Mouse (Mus musculus): ENCODE data around the gene Nostrin. TPM values are rescaled to one million over a fixed set of nuclear protein-coding genes. Genes with fewer than 3 reads are reported as not detected.

Nostrin gene
- polyA plus RNA-seq, 1 experiment = not detected

- Histone ChIP-seq H3K27ac (ENCODE audit: control insufficient read depth, insufficient read depth, low read depth, low read length, poor library complexity) (no peak within 1 kb of the TSS), H3K4me1 (ENCODE audit: control insufficient read depth, insufficient read depth, low read length) (no peaks in the 10 kb centered on the region), H3K4me3 (replicated peaks; ENCODE audit: control insufficient read depth, low read depth, low read length) (no peak within 1 kb of the TSS)
- WGBS = 74% methylated on average over 7 of the region's 7 CpGs
- no peak for TF ChIP-seq CTCF (IDR thresholded peaks at IDR 0.05; ENCODE audit: control insufficient read depth, insufficient read depth, low read length)
- no peak for TF ChIP-seq POLR2A (IDR thresholded peaks at IDR 0.05; ENCODE audit: borderline replicate concordance, control insufficient read depth, low read depth, low read length)
These were observed 75.2 kb downstream of the Nostrin start, which contains the start of gene G6pc2 for GRCm38 (mm10) chr2:69210773-69211172. TSS of gene G6pc2 (plus strand) at chr2:69211073.

GRCm38 (mm10) chr2:69212652-69213051 lies 77.1 kb downstream of the Nostrin start:
- no peaks in the 10 kb centered on the region for H3K4me1 ChIP-seq (ENCODE audit: control insufficient read depth, insufficient read depth, low read length)
- TF ChIP-seq CTCF (IDR thresholded peaks at IDR 0.05; ENCODE audit: control insufficient read depth, insufficient read depth, low read length) (no peak), POLR2A (IDR thresholded peaks at IDR 0.05; ENCODE audit: borderline replicate concordance, control insufficient read depth, low read depth, low read length) (no peak)
- no peak overlapping the region for H3K27ac ChIP-seq (ENCODE audit: control insufficient read depth, insufficient read depth, low read depth, low read length, poor library complexity)
- WGBS = 74% methylated on average over 10 of the region's 10 CpGs
- no peak overlapping the region for H3K4me3 ChIP-seq (replicated peaks; ENCODE audit: control insufficient read depth, low read depth, low read length)

- 87% methylated on average over 7 of the region's 7 CpGs for WGBS
- H3K4me1 ChIP-seq (ENCODE audit: control insufficient read depth, insufficient read depth, low read length) = no peaks in the 10 kb centered on the region
- no peak overlapping the region for H3K4me3 ChIP-seq (replicated peaks; ENCODE audit: control insufficient read depth, low read depth, low read length)
- no peak overlapping the region for H3K27ac ChIP-seq (ENCODE audit: control insufficient read depth, insufficient read depth, low read depth, low read length, poor library complexity)
- TF ChIP-seq POLR2A (IDR thresholded peaks at IDR 0.05; ENCODE audit: borderline replicate concordance, control insufficient read depth, low read depth, low read length) (no peak), CTCF (IDR thresholded peaks at IDR 0.05; ENCODE audit: control insufficient read depth, insufficient read depth, low read length) (no peak)
These were observed 79.6 kb downstream of the Nostrin start for GRCm38 (mm10) chr2:69215242-69215641.

GRCm38 (mm10) chr2:69221868-69222416 lies 86.3 kb downstream of the Nostrin start:
- Histone ChIP-seq H3K27ac (ENCODE audit: control insufficient read depth, insufficient read depth, low read depth, low read length, poor library complexity) (no peak overlapping the region), H3K4me3 (replicated peaks; ENCODE audit: control insufficient read depth, low read depth, low read length) (no peak overlapping the region), H3K4me1 (ENCODE audit: control insufficient read depth, insufficient read depth, low read length) (no peaks in the 10 kb centered on the region)
- 79% methylated on average over 5 of the region's 5 CpGs for WGBS
- TF ChIP-seq POLR2A (IDR thresholded peaks at IDR 0.05; ENCODE audit: borderline replicate concordance, control insufficient read depth, low read depth, low read length) (no peak), CTCF (IDR thresholded peaks at IDR 0.05; ENCODE audit: control insufficient read depth, insufficient read depth, low read length) (no peak)

- no peaks in the 10 kb centered on the region for H3K4me1 ChIP-seq (ENCODE audit: control insufficient read depth, insufficient read depth, low read length)
- no peak overlapping the region for H3K27ac ChIP-seq (ENCODE audit: control insufficient read depth, insufficient read depth, low read depth, low read length, poor library complexity)
- H3K4me3 ChIP-seq (replicated peaks; ENCODE audit: control insufficient read depth, low read depth, low read length) = no peak overlapping the region
- TF ChIP-seq CTCF (IDR thresholded peaks at IDR 0.05; ENCODE audit: control insufficient read depth, insufficient read depth, low read length) (no peak), POLR2A (IDR thresholded peaks at IDR 0.05; ENCODE audit: borderline replicate concordance, control insufficient read depth, low read depth, low read length) (no peak)
- WGBS = 89% methylated on average over 10 of the region's 10 CpGs
These were observed 87.2 kb downstream of the Nostrin start for GRCm38 (mm10) chr2:69222815-69223214.

GRCm38 (mm10) chr2:69224724-69225123 lies 89.1 kb downstream of the Nostrin start:
- TF ChIP-seq CTCF (IDR thresholded peaks at IDR 0.05; ENCODE audit: control insufficient read depth, insufficient read depth, low read length) = no peak
- no peak for TF ChIP-seq POLR2A (IDR thresholded peaks at IDR 0.05; ENCODE audit: borderline replicate concordance, control insufficient read depth, low read depth, low read length)
- WGBS = 54% methylated on average over 2 of the region's 2 CpGs
- H3K4me1 ChIP-seq (ENCODE audit: control insufficient read depth, insufficient read depth, low read length) = no peaks in the 10 kb centered on the region
- H3K4me3 ChIP-seq (replicated peaks; ENCODE audit: control insufficient read depth, low read depth, low read length) = no peak overlapping the region
- no peak overlapping the region for H3K27ac ChIP-seq (ENCODE audit: control insufficient read depth, insufficient read depth, low read depth, low read length, poor library complexity)

- TF ChIP-seq POLR2A (IDR thresholded peaks at IDR 0.05; ENCODE audit: borderline replicate concordance, control insufficient read depth, low read depth, low read length) (no peak), CTCF (IDR thresholded peaks at IDR 0.05; ENCODE audit: control insufficient read depth, insufficient read depth, low read length) (no peak)
- WGBS = 90% methylated on average over 9 of the region's 9 CpGs
- Histone ChIP-seq H3K27ac (ENCODE audit: control insufficient read depth, insufficient read depth, low read depth, low read length, poor library complexity) (no peak overlapping the region), H3K4me3 (replicated peaks; ENCODE audit: control insufficient read depth, low read depth, low read length) (no peak overlapping the region), H3K4me1 (ENCODE audit: control insufficient read depth, insufficient read depth, low read length) (no peaks in the 10 kb centered on the region)
These were observed 91.3 kb downstream of the Nostrin start for GRCm38 (mm10) chr2:69226876-69227275.

GRCm38 (mm10) chr2:69228635-69229034 lies 93.0 kb downstream of the Nostrin start:
- 81% methylated on average over 6 of the region's 6 CpGs for WGBS
- no peak overlapping the region for H3K4me3 ChIP-seq (replicated peaks; ENCODE audit: control insufficient read depth, low read depth, low read length)
- TF ChIP-seq CTCF (IDR thresholded peaks at IDR 0.05; ENCODE audit: control insufficient read depth, insufficient read depth, low read length) (no peak), POLR2A (IDR thresholded peaks at IDR 0.05; ENCODE audit: borderline replicate concordance, control insufficient read depth, low read depth, low read length) (no peak)
- H3K27ac ChIP-seq (ENCODE audit: control insufficient read depth, insufficient read depth, low read depth, low read length, poor library complexity) = no peak overlapping the region
- H3K4me1 ChIP-seq (ENCODE audit: control insufficient read depth, insufficient read depth, low read length) = no peaks in the 10 kb centered on the region

GRCm38 (mm10) chr2:69230137-69230536 lies 94.5 kb downstream of the Nostrin start:
- TF ChIP-seq CTCF (IDR thresholded peaks at IDR 0.05; ENCODE audit: control insufficient read depth, insufficient read depth, low read length) = no peak
- Histone ChIP-seq H3K4me1 (ENCODE audit: control insufficient read depth, insufficient read depth, low read length) (no peaks in the 10 kb centered on the region), H3K4me3 (replicated peaks; ENCODE audit: control insufficient read depth, low read depth, low read length) (no peak overlapping the region), H3K27ac (ENCODE audit: control insufficient read depth, insufficient read depth, low read depth, low read length, poor library complexity) (no peak overlapping the region)
- 69% methylated on average over 2 of the region's 2 CpGs for WGBS
